Mouse (Mus musculus) forebrain, embryonic 16.5 days (tissue): ENCODE results near the gene Kndc1. TPM values are rescaled to one million over a fixed set of nuclear protein-coding genes. Genes with fewer than 3 reads are reported as not detected.

Experiments used
- ATAC-seq: fragments of 200-750 bp; cut with Nextera tagmentation; 2 replicates; pipeline ENCODE4 v1.8.0; 2017; ENCODE audit warnings: mild to moderate bottlenecking, moderate library complexity
- H3K27ac ChIP-seq: fragments of 300-500 bp; sonication (generic); 2 replicates; pipeline ENCODE4 v1.5.1; 2014; ENCODE audit warnings: low read length, control low read depth
- H3K27me3 ChIP-seq: fragments of 300-500 bp; sonication (generic); replicated peaks from 2 replicates; pipeline ENCODE4 v1.6.1; 2014; ENCODE audit warnings: low read length; ENCODE audit not compliant: control insufficient read depth, insufficient read depth
- H3K36me3 ChIP-seq: fragments of 300-500 bp; sonication (generic); 2 replicates; pipeline ENCODE4 v1.6.1; 2014; ENCODE audit not compliant: control insufficient read depth, insufficient read depth
- H3K4me1 ChIP-seq: fragments of 300-500 bp; sonication (generic); replicated peaks from 2 replicates; pipeline ENCODE4 v1.6.1; 2014; ENCODE audit warnings: low read length; ENCODE audit not compliant: control insufficient read depth, insufficient read depth
- H3K4me2 ChIP-seq: fragments of 300-500 bp; sonication (generic); 2 replicates; pipeline ENCODE4 v1.6.1; 2014; ENCODE audit warnings: mild to moderate bottlenecking, low read length, control low read depth
- H3K4me3 ChIP-seq: fragments of 300-500 bp; sonication (generic); replicated peaks from 2 replicates; pipeline ENCODE4 v1.5.1; 2014; ENCODE audit warnings: mild to moderate bottlenecking, low read length, control low read depth
- H3K9ac ChIP-seq: fragments of 300-500 bp; sonication (generic); replicated peaks from 2 replicates; pipeline ENCODE4 v1.6.1; 2014; ENCODE audit warnings: low read depth, low read length, control low read depth
- H3K9me3 ChIP-seq: fragments of 300-500 bp; sonication (generic); 2 replicates; pipeline ENCODE4 v1.6.1; 2016; ENCODE audit warnings: low read length; ENCODE audit not compliant: control insufficient read depth
- WGBS: fragments of 180-500 bp; shearing (Covaris S2); extraction: QIAGEN DNeasy Blood & Tissue Kit; methylation state at CpG from one replicate; pipeline ENCODE4 v1.1.7; 2014; 5-methylcytosine and 5-hydroxymethylcytosine counted together
- polyA plus RNA-seq: library from polyadenylated mRNA; unstranded; fragments of >200 nt; fragmentation: Nextera tagmentation; extraction: Ambion mirVana; gene quantifications from 2 replicates; pipeline ENCODE4 v1.2.1, GENCODE M21; 2015

The Kndc1 gene
- polyA plus RNA-seq, 1 experiment from 2014 or later = 7.7 TPM

- WGBS = 85% methylated on average over 10 of the region's 10 CpGs
- no peaks in the 10 kb centered on the region for H3K36me3 ChIP-seq
- H3K9ac ChIP-seq = no peak overlapping the region
- H3K4me3 ChIP-seq = no peak overlapping the region
- H3K4me1 ChIP-seq = no peaks in the 10 kb centered on the region
- no peak overlapping the region for H3K4me2 ChIP-seq
- no peaks in the 10 kb centered on the region for H3K9me3 ChIP-seq
- H3K27ac ChIP-seq = no peak overlapping the region
- ATAC-seq = no peak
- H3K27me3 ChIP-seq = peaks cover 3% of the 10 kb centered on the region
Measured at GRCm38 (mm10) chr7:139970216-139970919, 75.9 kb downstream of the Kndc1 start.

GRCm38 (mm10) chr7:139970979-139971378, 76.5 kb downstream of the Kndc1 start:
- ATAC-seq = no peak
- no peak overlapping the region for H3K27ac ChIP-seq
- H3K4me3 ChIP-seq = no peak overlapping the region
- peaks cover 3% of the 10 kb centered on the region for H3K27me3 ChIP-seq
- H3K9me3 ChIP-seq = no peaks in the 10 kb centered on the region
- H3K4me1 ChIP-seq = no peaks in the 10 kb centered on the region
- H3K9ac ChIP-seq = no peak overlapping the region
- no peak overlapping the region for H3K4me2 ChIP-seq
- 75% methylated on average over 5 of the region's 5 CpGs for WGBS
- H3K36me3 ChIP-seq = no peaks in the 10 kb centered on the region

GRCm38 (mm10) chr7:139971436-139971835, 76.9 kb downstream of the Kndc1 start:
- Histone ChIP-seq H3K27me3 (peaks cover 3% of the 10 kb centered on the region), H3K27ac (no peak overlapping the region), H3K9me3 (no peaks in the 10 kb centered on the region), H3K9ac (no peak overlapping the region), H3K4me3 (no peak overlapping the region), H3K36me3 (no peaks in the 10 kb centered on the region), H3K4me2 (no peak overlapping the region), H3K4me1 (no peaks in the 10 kb centered on the region)
- 71% methylated on average over 6 of the region's 6 CpGs for WGBS
- no peak for ATAC-seq

- peaks cover 3% of the 10 kb centered on the region for H3K27me3 ChIP-seq
- no peak overlapping the region for H3K27ac ChIP-seq
- H3K9ac ChIP-seq = no peak overlapping the region
- ATAC-seq = no peak
- no peak overlapping the region for H3K4me2 ChIP-seq
- peaks cover 1% of the 10 kb centered on the region; the same call in 1 of the 2 replicates for H3K4me1 ChIP-seq
- H3K4me3 ChIP-seq = no peak overlapping the region
- no peaks in the 10 kb centered on the region for H3K36me3 ChIP-seq
- H3K9me3 ChIP-seq = no peaks in the 10 kb centered on the region
Measured at GRCm38 (mm10) chr7:139972923-139973331, 78.4 kb downstream of the Kndc1 start.

- Histone ChIP-seq H3K27me3 (no peaks in the 10 kb centered on the region), H3K4me3 (no peak overlapping the region), H3K27ac (no peak overlapping the region), H3K9me3 (no peaks in the 10 kb centered on the region), H3K4me2 (no peak overlapping the region), H3K4me1 (peaks cover 11% of the 10 kb centered on the region), H3K9ac (no peak overlapping the region), H3K36me3 (no peaks in the 10 kb centered on the region)
- 90% methylated on average over 10 of the region's 10 CpGs for WGBS
- no peak for ATAC-seq
Measured at GRCm38 (mm10) chr7:139974307-139974706, 79.8 kb downstream of the Kndc1 start.

- WGBS = 52% methylated on average over 5 of the region's 5 CpGs
- Histone ChIP-seq H3K4me3 (no peak overlapping the region), H3K27ac (no peak overlapping the region), H3K27me3 (no peaks in the 10 kb centered on the region), H3K9ac (no peak overlapping the region), H3K4me2 (no peak overlapping the region), H3K4me1 (peaks cover 11% of the 10 kb centered on the region), H3K36me3 (no peaks in the 10 kb centered on the region), H3K9me3 (no peaks in the 10 kb centered on the region)
- no peak for ATAC-seq
Measured at GRCm38 (mm10) chr7:139975471-139975870, 81.0 kb downstream of the Kndc1 start.

- peak within 1 kb of the TSS; percentile 53 for H3K4me3 ChIP-seq
- H3K36me3 ChIP-seq = no peaks in the 10 kb centered on the region
- ATAC-seq = peak; percentile 99
- peak within 1 kb of the TSS; percentile 78 for H3K4me2 ChIP-seq
- H3K27ac ChIP-seq = no peak within 1 kb of the TSS
- peak within 1 kb of the TSS; percentile 60 for H3K9ac ChIP-seq
- no peaks in the 10 kb centered on the region for H3K27me3 ChIP-seq
- peaks cover 11% of the 10 kb centered on the region for H3K4me1 ChIP-seq
- WGBS = 3% methylated on average over 32 of the region's 32 CpGs
- no peaks in the 10 kb centered on the region for H3K9me3 ChIP-seq
Measured at GRCm38 (mm10) chr7:139978278-139978892, 83.9 kb downstream of the Kndc1 start, which contains the start of gene 6430531B16Rik. Gene 6430531B16Rik (minus strand): TSS chr7:139978755.

GRCm38 (mm10) chr7:139979011-139979719, 84.7 kb downstream of the Kndc1 start:
- H3K4me2 ChIP-seq = peak overlapping the region; percentile 78
- peaks cover 11% of the 10 kb centered on the region for H3K4me1 ChIP-seq
- no peaks in the 10 kb centered on the region for H3K36me3 ChIP-seq
- 38% methylated on average over 13 of the region's 13 CpGs for WGBS
- H3K27me3 ChIP-seq = no peaks in the 10 kb centered on the region
- peak; percentile 51 for ATAC-seq
- peak overlapping the region; percentile 51 for H3K9ac ChIP-seq
- no peak overlapping the region for H3K27ac ChIP-seq
- H3K9me3 ChIP-seq = no peaks in the 10 kb centered on the region
- H3K4me3 ChIP-seq = peak overlapping the region; percentile 53

- no peak overlapping the region for H3K4me3 ChIP-seq
- no peaks in the 10 kb centered on the region for H3K27me3 ChIP-seq
- no peak overlapping the region for H3K9ac ChIP-seq
- H3K4me2 ChIP-seq = no peak overlapping the region
- peaks cover 11% of the 10 kb centered on the region for H3K4me1 ChIP-seq
- WGBS = 63% methylated on average over 3 of the region's 3 CpGs
- H3K36me3 ChIP-seq = no peaks in the 10 kb centered on the region
- H3K9me3 ChIP-seq = no peaks in the 10 kb centered on the region
- H3K27ac ChIP-seq = no peak overlapping the region
- ATAC-seq = no peak
Measured at GRCm38 (mm10) chr7:139980778-139981177, 86.3 kb downstream of the Kndc1 start.
